Mouse (Mus musculus): ENCODE results near the gene Tssk6. TPM values are rescaled to one million over a fixed set of nuclear protein-coding genes. Genes with fewer than 3 reads are reported as not detected.

Tssk6 gene
- total RNA-seq, 2 experiments from 2014 or later, result 0.64 TPM; not detected in 1

- DNase-seq (ENCODE audit: low spot score in 2 of 2), result no peak
- Histone ChIP-seq H3K4me3 (no peak overlapping the region), H3K27ac (no peak overlapping the region)
- TF ChIP-seq CTCF (conservative IDR thresholded peaks at IDR 0.05), result no peak
Measured at GRCm38 (mm10) chr8:69876967-69877366, 25.0 kb upstream of the Tssk6 start.

GRCm38 (mm10) chr8:69877396-69877795 is 24.6 kb upstream of the Tssk6 start:
- Histone ChIP-seq H3K27ac (no peak overlapping the region), H3K4me3 (no peak overlapping the region)
- TF ChIP-seq CTCF (conservative IDR thresholded peaks at IDR 0.05), result no peak
- no peak for DNase-seq (ENCODE audit: low spot score in 2 of 2)

GRCm38 (mm10) chr8:69877992-69878391 is 24.0 kb upstream of the Tssk6 start:
- TF ChIP-seq CTCF (conservative IDR thresholded peaks at IDR 0.05), result no peak
- no peak for DNase-seq (ENCODE audit: low spot score in 2 of 2)
- H3K27ac ChIP-seq, result no peak overlapping the region
- no peak overlapping the region for H3K4me3 ChIP-seq

GRCm38 (mm10) chr8:69879678-69880077 is 22.3 kb upstream of the Tssk6 start:
- H3K27ac ChIP-seq, result no peak overlapping the region
- no peak overlapping the region for H3K4me3 ChIP-seq
- TF ChIP-seq CTCF (conservative IDR thresholded peaks at IDR 0.05), result no peak
- no peak for DNase-seq (ENCODE audit: low spot score in 2 of 2)

- no peak for DNase-seq (ENCODE audit: low spot score in 2 of 2)
- TF ChIP-seq CTCF (conservative IDR thresholded peaks at IDR 0.05), result no peak
- Histone ChIP-seq H3K4me3 (no peak overlapping the region), H3K27ac (no peak overlapping the region)
Measured at GRCm38 (mm10) chr8:69880841-69881240, 21.1 kb upstream of the Tssk6 start.

DNA sequence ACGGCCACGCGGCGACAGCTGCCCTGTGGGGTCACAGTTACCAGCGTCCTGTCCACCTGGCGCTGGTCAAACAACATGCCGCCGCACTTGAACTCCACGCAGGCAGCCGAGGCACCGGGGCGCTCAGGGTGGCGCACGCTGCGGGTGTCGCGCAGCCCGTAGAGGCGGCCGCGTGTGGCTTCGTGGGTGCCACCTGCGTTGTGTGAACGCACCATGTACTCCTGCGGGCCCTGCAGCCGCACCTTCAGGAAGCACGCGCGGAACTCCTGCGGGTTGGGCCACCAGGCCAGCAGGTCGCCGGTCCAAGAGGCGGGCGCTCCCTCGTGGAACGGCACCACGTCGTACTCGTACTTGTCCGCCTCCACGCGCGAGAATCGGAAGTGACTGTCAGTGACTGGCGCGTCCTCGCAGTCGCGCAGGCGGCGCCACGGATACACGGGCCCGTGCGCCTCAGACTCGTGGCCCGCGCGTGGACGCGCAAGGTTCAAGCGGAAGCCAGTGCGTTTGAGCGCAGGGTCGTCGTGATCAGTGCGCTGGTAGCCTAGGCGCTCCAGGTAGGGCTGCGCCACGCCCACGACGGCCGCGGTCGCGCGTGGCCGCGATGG is 20.6 kb upstream of the Tssk6 start:
- DNase-seq (ENCODE audit: low spot score in 2 of 2), result no peak
- Histone ChIP-seq H3K27ac (no peak overlapping the region), H3K4me3 (peak overlapping the region; percentile 50)
- TF ChIP-seq CTCF (conservative IDR thresholded peaks at IDR 0.05), result no peak

GRCm38 (mm10) chr8:69882021-69882756 is 19.8 kb upstream of the Tssk6 start:
- H3K27ac ChIP-seq, result no peak overlapping the region
- H3K4me3 ChIP-seq, result peak overlapping the region; percentile 50
- peak in 1 of 2 experiments; percentile 46 for DNase-seq (ENCODE audit: low spot score in 2 of 2)
- TF ChIP-seq CTCF (conservative IDR thresholded peaks at IDR 0.05), result no peak

DNA sequence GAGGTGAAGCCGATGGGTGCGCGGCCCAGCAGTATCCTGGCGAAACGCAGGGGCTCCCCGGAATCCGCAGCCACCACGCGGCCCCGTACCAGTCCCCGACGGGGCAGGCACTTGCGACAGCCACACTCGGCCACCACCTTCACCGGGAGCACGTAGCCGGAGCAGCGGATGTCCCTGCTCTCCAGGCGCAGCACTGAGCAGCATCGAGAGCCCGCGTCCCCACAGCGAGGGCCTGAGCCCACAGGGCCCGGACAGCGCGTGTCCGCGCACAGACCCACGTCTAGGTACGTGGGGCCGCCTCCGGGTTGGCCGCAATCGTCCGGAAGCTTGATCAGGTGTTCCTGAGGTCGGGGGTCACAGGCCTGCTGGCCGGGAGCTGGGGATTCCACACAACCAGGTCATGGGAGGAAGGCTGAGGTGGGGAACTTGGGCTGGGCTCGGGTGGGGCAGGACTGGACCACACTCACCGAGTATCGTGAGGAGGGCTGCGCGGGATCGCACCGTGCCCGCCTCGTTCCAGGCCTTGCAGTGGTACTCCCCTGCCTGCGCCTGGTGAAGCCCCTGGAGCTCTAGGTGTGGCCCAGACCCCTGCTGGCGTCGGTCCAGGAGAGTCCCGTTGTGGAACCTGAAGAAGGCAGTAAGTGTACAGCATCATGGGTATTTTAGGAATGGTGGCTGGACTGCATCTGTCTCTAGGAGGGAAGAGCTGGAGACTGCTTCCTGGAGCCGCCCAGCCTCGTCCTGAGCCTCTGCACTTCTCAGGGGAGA is 19.0 kb upstream of the Tssk6 start:
- no peak for DNase-seq (ENCODE audit: low spot score in 2 of 2)
- no peak for TF ChIP-seq CTCF (conservative IDR thresholded peaks at IDR 0.05)
- H3K4me3 ChIP-seq, result no peak overlapping the region
- no peak overlapping the region for H3K27ac ChIP-seq

DNA sequence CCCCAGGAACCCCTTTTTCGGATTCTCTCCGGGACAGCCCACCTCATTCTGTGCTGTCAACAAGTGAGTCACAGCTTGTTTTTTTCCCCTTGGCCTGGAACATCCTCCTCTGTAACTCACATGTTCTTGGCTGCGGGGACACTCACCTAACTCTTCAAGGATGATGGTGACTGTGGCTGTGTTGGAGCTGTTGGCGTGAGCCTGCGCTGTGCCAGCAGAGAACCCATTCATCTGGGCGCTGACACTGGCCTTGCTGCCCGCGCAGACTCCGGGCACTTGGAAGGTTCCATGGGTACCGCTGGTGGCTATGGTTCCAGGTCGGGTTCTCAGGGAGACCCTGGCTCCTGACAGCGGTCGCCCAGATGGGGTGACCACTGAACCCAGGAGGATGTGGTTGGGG is 17.8 kb upstream of the Tssk6 start:
- H3K4me3 ChIP-seq, result no peak overlapping the region

GRCm38 (mm10) chr8:69887289-69888243 is 14.4 kb upstream of the Tssk6 start, which contains the start of gene Cilp2:
TSS of gene Cilp2 (minus strand) at chr8:69887687.
- Histone ChIP-seq H3K27ac (no peak within 1 kb of the TSS), H3K4me3 (peak within 1 kb of the TSS; percentile 41)
- TF ChIP-seq CTCF (conservative IDR thresholded peaks at IDR 0.05), result no peak
- no peak for DNase-seq (ENCODE audit: low spot score in 2 of 2)

More for the DNA sequence above, 17.8 kb upstream of the Tssk6 start:
- no peak overlapping the region for H3K27ac ChIP-seq
- no peak for DNase-seq (ENCODE audit: low spot score in 2 of 2)
- no peak for TF ChIP-seq CTCF (conservative IDR thresholded peaks at IDR 0.05)

GRCm38 (mm10) chr8:69888244-69888866 is 13.6 kb upstream of the Tssk6 start:
- DNase-seq (ENCODE audit: low spot score in 2 of 2), result no peak
- no peak for TF ChIP-seq CTCF (conservative IDR thresholded peaks at IDR 0.05)
- Histone ChIP-seq H3K27ac (no peak overlapping the region), H3K4me3 (peak overlapping the region; percentile 41)

DNA sequence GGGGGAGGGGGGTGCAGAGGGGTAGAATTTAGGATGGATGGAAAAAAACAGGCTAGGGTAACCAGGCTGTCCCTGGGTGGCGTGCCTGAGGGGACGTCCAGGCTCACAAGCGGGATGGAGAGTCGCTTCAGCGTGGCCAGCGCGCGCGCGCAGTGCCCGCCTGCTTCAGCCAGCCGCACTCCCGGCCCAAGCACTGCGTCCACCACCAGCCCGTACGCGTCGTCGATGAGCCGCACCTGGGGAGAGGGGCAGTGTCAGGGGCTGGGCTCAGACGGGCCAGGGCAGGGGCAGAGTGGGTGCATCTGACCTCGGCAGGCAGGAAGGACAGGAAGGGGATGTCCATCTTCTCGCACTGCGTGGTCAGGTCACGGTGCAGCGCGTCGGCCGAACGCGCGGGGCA is 13.1 kb upstream of the Tssk6 start:
- H3K27ac ChIP-seq, result no peak overlapping the region
- H3K4me3 ChIP-seq, result peak overlapping the region; percentile 39
- no peak for DNase-seq (ENCODE audit: low spot score in 2 of 2)
- no peak for TF ChIP-seq CTCF (conservative IDR thresholded peaks at IDR 0.05)

All from layer of hippocampus, adult 2 months (tissue).